Mouse (Mus musculus) ovary, postnatal 10 days (tissue): ENCODE results near the gene Gast.
A peak's percentile ranks its signal among the peaks of the same experiment; 100 is the strongest.
"Not testable (repeated sequence)": the region's sequence is repeated elsewhere in the genome, so short reads cannot be mapped to it uniquely, and the experiment has no call there.

Experiments
- DNase-seq: peaks from one replicate; pipeline ENCODE4 v3.0.0; 2022; ENCODE audit warnings: low spot score

Gast gene

DNA sequence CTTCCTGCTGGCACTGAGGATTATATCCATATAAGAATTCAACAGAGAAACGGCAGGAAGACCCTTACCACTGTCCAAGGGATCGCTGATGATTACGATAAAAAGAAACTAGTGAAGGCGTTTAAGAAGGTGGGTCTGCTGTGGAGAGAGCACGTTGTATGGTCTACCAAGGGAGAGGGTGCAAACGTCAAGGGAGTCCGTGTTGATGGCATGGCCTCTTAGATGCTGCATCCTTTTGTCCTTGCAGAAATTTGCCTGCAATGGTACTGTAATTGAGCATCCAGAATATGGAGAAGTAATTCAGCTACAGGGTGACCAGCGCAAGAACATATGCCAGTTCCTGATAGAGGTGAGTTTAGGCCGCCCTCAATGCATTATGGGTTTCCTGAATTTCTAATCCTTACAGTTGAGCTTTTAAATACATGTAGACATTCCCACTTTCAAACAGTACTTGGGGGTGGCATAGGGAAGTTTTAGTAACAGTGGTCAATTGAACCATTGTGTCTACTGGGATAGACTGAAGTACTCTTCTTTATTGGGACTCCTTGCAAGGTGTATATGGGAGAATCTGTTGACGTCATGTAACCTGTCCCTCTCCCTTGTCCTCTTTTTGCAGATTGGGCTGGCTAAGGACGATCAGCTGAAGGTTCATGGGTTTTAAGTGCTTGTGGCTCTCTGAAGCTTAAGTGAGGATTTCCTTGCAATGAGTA lies 13.4 kb upstream of the Gast start:
- not testable (repeated sequence) for DNase-seq

GRCm38 (mm10) chr11:100321479-100322305 lies 12.5 kb upstream of the Gast start:
- not testable (repeated sequence) for DNase-seq

- DNase-seq, result no peak
Measured at GRCm38 (mm10) chr11:100322591-100323258, 11.5 kb upstream of the Gast start.

GRCm38 (mm10) chr11:100323578-100323977 lies 10.6 kb upstream of the Gast start:
- DNase-seq, result no peak

GRCm38 (mm10) chr11:100325062-100325629 lies 9.1 kb upstream of the Gast start:
- no peak for DNase-seq

- no peak for DNase-seq
Measured at GRCm38 (mm10) chr11:100327316-100327715, 6.9 kb upstream of the Gast start.

- DNase-seq, result no peak
Measured at GRCm38 (mm10) chr11:100327761-100328160, 6.4 kb upstream of the Gast start.

DNA sequence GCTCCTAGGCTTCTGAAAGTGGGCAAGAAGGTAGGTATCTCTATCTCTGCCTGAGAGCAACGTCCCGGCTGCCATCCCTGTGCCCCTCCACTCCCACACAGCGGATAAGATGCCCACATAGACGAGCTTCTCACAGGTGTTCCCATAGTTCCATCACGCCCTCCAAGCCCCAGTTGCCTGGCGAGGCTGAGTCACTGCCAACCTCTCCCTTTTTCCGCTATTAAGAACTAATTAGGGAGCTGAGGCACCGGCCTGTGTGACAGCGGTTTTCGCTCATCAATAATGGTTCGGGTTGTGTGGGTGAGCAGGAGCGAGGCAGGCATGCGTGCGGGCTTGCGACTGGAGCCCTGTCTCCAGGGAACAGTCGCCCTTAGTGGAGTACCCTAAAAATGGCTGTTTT lies 4.0 kb upstream of the Gast start:
- DNase-seq, result no peak

- DNase-seq, result not testable (repeated sequence)
Measured at GRCm38 (mm10) chr11:100330816-100331375, 3.3 kb upstream of the Gast start.

DNA sequence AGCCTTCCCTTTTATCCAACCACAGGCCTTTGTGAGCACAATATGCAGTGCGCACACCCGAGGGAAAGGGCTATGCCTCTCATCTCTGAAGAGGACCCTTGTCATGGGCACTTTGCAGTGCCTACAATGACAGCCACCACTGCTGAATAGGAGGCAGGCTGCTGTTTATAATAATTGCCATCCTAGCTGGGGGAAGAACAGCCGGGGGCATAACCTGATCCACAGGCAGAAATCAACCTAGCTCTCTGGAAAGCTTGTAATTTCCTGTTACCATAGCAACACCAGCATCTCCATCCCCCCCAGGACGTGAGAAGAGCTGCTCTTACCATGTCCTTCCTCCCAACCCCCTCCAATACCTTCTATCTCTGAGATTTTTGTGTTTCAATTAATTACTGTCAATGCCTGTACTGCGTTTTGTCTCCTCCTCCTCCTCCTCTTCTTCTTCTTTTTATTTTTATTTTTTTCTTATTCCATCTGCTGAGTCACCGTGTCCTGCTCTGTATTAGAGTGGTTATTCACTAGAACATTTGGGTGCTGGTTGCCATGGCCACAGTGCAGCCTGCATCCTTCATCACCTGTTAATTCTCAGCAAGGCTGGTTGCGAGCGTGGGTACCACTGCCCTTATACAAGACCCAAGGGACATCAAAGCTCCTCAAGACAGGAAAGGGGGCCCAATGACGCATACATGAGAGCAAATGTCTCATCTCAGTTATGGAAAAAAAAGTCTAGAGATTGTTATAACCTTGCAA lies 1.3 kb upstream of the Gast start:
- no peak for DNase-seq

DNA sequence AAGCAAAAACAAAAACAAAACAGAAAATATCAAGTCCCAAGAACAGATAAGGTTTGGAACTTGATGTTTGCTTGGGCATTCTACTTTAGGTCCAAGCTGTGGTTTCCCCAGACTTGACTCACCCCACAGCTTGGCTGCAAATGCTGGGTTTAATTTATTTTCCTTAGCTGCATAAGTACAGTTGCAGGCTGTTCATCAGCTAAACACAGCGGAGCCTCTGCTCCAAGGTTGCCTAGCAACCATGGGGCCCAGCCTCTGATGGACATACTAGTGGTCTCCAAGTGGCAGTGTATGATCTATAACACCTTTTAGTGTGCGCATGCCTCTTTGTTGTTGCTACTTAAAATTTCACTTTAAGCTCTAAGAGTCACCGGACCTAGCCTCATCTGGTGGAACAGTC lies 1.5 kb downstream of the Gast start:
- no peak for DNase-seq

- no peak for DNase-seq
Measured at GRCm38 (mm10) chr11:100344269-100344668, 10.1 kb downstream of the Gast start.

- no peak for DNase-seq
Measured at GRCm38 (mm10) chr11:100352076-100352857, 18.1 kb downstream of the Gast start.

- no peak for DNase-seq
Measured at GRCm38 (mm10) chr11:100355151-100355951, 21.1 kb downstream of the Gast start.

GRCm38 (mm10) chr11:100355972-100356818 lies 22.0 kb downstream of the Gast start, which contains the start of gene Hap1:
TSS of gene Hap1 (minus strand) at chr11:100356128.
- peak; percentile 46 for DNase-seq

DNA sequence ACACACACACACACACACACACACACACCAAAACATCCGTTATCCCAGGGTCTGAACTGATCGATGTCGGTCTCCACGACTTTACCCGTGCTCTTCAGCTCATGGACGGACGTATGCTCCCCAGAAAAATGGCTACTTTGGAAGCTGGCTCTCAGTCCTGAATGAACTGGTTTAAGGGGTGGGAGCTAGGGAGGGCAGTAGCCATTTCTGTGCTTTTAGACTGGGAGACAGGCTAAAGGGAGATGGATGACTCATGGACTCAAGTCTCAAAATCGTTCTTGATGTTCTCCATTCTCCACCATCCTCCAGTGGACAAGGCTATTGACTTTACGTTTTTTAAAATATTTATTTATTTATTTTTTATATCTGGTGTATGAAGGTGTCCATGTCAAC lies 22.6 kb downstream of the Gast start:
- DNase-seq, result no peak

DNA sequence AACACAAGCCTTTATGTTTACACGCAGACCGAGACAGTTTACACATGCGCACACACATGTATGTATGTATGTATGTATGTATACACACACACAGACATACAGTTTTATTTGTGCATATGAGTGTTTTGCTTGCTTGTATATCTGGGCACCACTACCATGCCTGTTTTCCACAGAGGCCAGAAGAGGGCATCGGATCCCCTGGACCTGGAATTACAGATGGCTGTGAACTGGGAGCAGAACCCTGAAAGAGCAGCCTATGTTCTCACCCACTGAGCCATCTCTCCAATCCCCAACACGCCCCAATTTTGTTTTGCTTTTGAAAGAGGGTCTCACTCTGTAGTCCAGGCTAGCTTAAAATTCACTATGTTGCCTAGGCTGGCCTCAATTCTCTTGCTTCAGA lies 23.2 kb downstream of the Gast start:
- no peak for DNase-seq

GRCm38 (mm10) chr11:100360175-100360574 lies 26.0 kb downstream of the Gast start:
- no peak for DNase-seq

DNA sequence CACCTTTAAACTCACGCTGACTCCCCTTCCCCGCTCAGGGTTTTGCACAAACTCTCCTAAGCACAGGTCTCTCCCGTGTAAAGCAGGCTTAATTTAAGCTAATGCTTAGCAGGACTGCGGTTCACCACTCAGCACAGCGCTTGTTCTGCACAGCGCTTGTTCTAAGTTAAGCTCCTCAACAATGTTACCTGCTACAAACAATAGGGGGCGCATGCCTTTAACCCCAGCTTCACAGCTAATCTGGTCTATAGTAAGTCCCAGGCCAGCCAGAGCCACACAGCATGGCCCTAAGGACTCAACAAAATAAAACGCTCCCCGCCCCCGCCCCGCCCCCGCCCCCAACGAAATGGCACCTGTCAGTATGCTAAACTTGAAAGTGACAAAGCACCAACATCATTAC lies 26.9 kb downstream of the Gast start:
- not testable (repeated sequence) for DNase-seq
